31 mouse cellular contexts compared by ENCODE assay signal in the genomic region with DNA sequence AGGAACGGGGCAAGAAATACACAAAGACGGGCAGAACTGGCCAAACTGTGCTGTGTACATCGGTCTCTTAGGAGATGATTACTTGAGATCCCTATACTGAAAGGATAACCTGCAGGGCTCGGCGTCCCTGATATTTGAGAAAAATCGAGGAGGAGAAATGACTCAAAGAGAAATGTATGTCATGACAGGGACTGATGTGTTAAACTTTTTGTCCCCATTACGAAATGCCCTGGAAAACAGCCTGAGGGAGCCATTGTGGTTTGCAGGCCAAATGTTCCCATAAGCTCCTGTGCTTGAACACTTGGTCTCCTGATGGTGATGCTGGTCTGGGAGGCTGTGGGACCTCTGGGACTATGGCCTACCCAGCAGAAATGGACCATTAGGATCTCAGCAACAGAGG. TPM values are rescaled to one million over a fixed set of nuclear protein-coding genes. Genes with fewer than 3 reads are reported as not detected.
"Had no signal": no experiment of that assay in that cellular context is flagged by ENCODE, and none has a peak within 500 bp of the region (broad histone marks: within the 10 kb centered on the region; RNA-seq: fewer than 3 reads in every experiment).

No protein-coding gene starts in this region.

- H3K4me1 ChIP-seq: heart, embryonic 13.5 days; heart, embryonic 15.5 days; hindbrain, embryonic 10.5 days; hindbrain, embryonic 12.5 days; kidney, embryonic 15.5 days; limb, embryonic 13.5 days; limb, embryonic 15.5 days; liver, embryonic 12.5 days had no signal

- H3K27ac ChIP-seq: heart, adult 2 months; heart, embryonic 13.5 days; heart, embryonic 15.5 days; hindbrain, embryonic 10.5 days; hindbrain, embryonic 12.5 days; hindbrain, embryonic 14.5 days; kidney, embryonic 15.5 days; kidney, postnatal 0 days; limb, embryonic 13.5 days; limb, embryonic 15.5 days; liver, embryonic 12.5 days; liver, embryonic 14.5 days had no signal

- H3K36me3 ChIP-seq: heart, embryonic 13.5 days; heart, embryonic 15.5 days; hindbrain, embryonic 10.5 days; hindbrain, embryonic 12.5 days; kidney, embryonic 15.5 days; limb, embryonic 13.5 days; limb, embryonic 15.5 days; liver, embryonic 12.5 days had no signal

- H3K4me3 ChIP-seq: heart, adult 2 months; heart, embryonic 13.5 days; heart, embryonic 15.5 days; hindbrain, embryonic 10.5 days; hindbrain, embryonic 12.5 days; kidney, embryonic 15.5 days; limb, embryonic 13.5 days; limb, embryonic 15.5 days; liver, embryonic 12.5 days had no signal

- H3K27me3 ChIP-seq: heart, embryonic 13.5 days; heart, embryonic 15.5 days; hindbrain, embryonic 12.5 days; kidney, embryonic 15.5 days; limb, embryonic 13.5 days; limb, embryonic 15.5 days; liver, embryonic 12.5 days had no signal

- DNase-seq: gastrocnemius, postnatal 14 days; heart, adult 2 months; heart, postnatal 14 days; heart, postnatal 4 days; kidney, adult 11 months; kidney, adult 2 months; kidney, adult 9 months; kidney, postnatal 14 days; kidney, postnatal 36 days; layer of hippocampus, adult 9-11 months; layer of hippocampus, postnatal 36 days; left cerebral cortex, postnatal 4 days had no signal

RNA-seq across cellular contexts. Expression of a gene that starts 35.7 kb away (rescaled TPM):
- total RNA-seq: gastrocnemius, adult 18-20 months; gastrocnemius, adult 8-10 months; gastrocnemius, postnatal 14 days had no signal
- polyA plus RNA-seq: heart, embryonic 11.5 days; heart, embryonic 15.5 days; heart, postnatal 0 days; hindbrain, embryonic 10.5 days; intestine, embryonic 16.5 days; kidney, postnatal 0 days; large intestine, adult 2 months; limb, embryonic 11.5 days; limb, embryonic 13.5 days; liver, adult 2 months; liver, embryonic 12.5 days had no signal
